Mouse (Mus musculus): ENCODE measurements at regions not wholly inside any gene's neighbourhood (a gene's known extent, or its start where the extent isn't known, plus 50 kb on each side); places are given as distances from the start of the nearest gene placed in this dataset.

DNA sequence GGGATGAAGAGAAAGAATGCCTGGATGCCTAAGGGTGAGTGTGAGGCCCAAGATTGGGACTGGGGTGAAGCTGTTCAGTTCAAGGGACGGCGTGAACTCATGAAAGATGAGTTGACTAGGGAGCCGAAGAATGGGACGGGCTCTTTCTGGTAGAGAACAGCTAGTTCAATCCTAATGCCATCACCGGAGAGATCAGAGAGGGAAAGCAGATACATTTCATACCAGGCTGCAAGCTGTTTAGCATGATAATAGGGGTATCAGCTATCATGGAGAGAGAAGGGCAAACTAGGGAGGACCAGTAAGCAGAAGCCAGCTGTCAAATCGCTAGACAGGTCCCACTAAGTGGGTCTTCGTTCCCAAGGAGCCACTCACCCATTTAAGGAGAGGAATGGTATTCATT is 81.9 kb upstream of the Pgrmc2 start:
- TF ChIP-seq CTCF (IDR thresholded peaks at IDR 0.05; ENCODE audit: low read depth, low read length) (no peak), POLR2A (IDR thresholded peaks at IDR 0.05; ENCODE audit: insufficient read depth, low read length) (no peak), EP300 (IDR thresholded peaks at IDR 0.05; ENCODE audit: insufficient read depth, low read depth, low read length) (no peak)
